Mouse (Mus musculus): Measurements from ENCODE around the gene Glrx. TPM values are rescaled to one million over a fixed set of nuclear protein-coding genes. Genes with fewer than 3 reads are reported as not detected.

Gene Glrx
- 14.3 and 27.7 TPM in 2 replicates for polyA plus RNA-seq (2012; rRNA removed)

GRCm38 (mm10) chr13:75839719-75840481, at the start of gene Glrx:
TSS of gene Glrx (plus strand) at chr13:75839868.

Other genes starting within 250 kb of the Glrx start
- 6.1 and 6.8 TPM in 2 replicates for gene Ell2, start 133.1 kb upstream of the Glrx start, polyA plus RNA-seq (2012; rRNA removed)
- 29.4 and 43.7 TPM in 2 replicates for gene Rhobtb3, start 104.1 kb downstream of the Glrx start, polyA plus RNA-seq (2012; rRNA removed)
- gene Spata9, start 127.3 kb downstream of the Glrx start, polyA plus RNA-seq (2012; rRNA removed), result 0.07 and 0.27 TPM in 2 replicates
- gene Rfesd, start 178.9 kb downstream of the Glrx start, polyA plus RNA-seq (2012; rRNA removed), result 16.1 and 18.3 TPM in 2 replicates
- 0.29 and 0.32 TPM in 2 replicates for gene Gpr150, start 217.1 kb downstream of the Glrx start, polyA plus RNA-seq (2012; rRNA removed)